Mouse (Mus musculus) bone marrow macrophage, adult 2 months (primary cell): ENCODE results near the gene Aarsd1.

Experiments used
- CTCF ChIP-seq: IDR thresholded peaks from 2 replicates; pipeline ENCODE4 v1.5.1; 2012; ENCODE audit warnings: low read depth, mild to moderate bottlenecking, low read length, moderate library complexity
- POLR2A ChIP-seq: IDR thresholded peaks from 2 replicates; pipeline ENCODE4 v1.6.1; 2012; ENCODE audit warnings: mild to moderate bottlenecking, low read depth, low read length, borderline replicate concordance

DNA sequence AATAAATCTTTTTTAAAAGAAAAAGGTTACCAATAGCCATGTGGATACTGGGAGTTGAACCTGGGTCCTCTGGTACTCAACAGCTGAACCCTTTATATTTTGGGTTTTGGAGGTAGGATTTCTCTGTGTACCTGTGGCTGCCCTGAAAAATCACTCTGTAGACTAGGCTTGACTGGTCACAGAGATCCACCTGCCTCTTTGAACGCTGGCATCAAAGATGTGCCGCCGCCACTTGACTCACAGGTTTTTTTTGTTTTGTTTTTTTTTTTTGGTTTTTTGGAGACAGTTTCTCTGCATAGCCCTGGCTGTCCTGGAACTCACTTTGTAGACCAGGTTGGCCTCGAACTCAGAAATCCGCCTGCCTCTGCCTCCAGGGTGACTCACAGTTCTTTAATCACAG is 30.4 kb upstream of the Aarsd1 start:
- TF ChIP-seq POLR2A (no peak), CTCF (no peak)
